Mouse (Mus musculus): Measurements from ENCODE around the gene Ptov1.

- TF ChIP-seq CTCF (IDR thresholded peaks at IDR 0.05) (no peak), POLR2A (IDR thresholded peaks at IDR 0.05; ENCODE audit: insufficient read depth, low read depth, low read length) (no peak), EP300 (IDR thresholded peaks at IDR 0.05; ENCODE audit: insufficient read depth, low read depth, low read length) (no peak)
These were observed 31.0 kb upstream of the Ptov1 start for GRCm38 (mm10) chr7:44900632-44901031.

All from heart, adult 2 months (tissue).